Mouse (Mus musculus): Measurements from ENCODE around the gene Adgre5.

DNA sequence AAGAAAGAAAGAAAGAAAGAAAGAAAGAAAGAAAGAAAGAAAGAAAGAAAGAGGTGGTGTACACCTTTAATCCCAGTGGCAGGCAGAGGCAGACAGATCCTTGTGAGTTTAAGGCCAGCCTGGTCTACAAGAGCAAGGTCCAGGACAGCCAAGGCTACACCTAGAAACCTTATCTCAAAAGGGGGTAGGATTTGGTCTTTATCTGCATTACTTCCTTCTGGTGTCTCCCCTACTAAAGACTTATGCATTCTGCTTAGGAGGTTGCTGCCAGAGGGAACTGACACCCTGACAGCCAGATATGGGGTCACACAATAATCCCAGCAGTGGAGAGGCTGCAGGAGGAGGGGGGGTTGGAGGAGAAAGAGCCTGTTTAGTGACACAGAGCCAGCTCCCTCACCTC, 24.5 kb upstream of the Adgre5 start:
- TF ChIP-seq TAL1 (IDR thresholded peaks at IDR 0.05; ENCODE audit: low read length) (no peak), GATA1 (IDR thresholded peaks at IDR 0.05; ENCODE audit: low read length) (no peak)
